Mouse (Mus musculus): ENCODE measurements at regions not wholly inside any gene's neighbourhood (a gene's known extent, or its start where the extent isn't known, plus 50 kb on each side); places are given as distances from the start of the nearest gene placed in this dataset.

- H3K79me2 ChIP-seq (replicated peaks; ENCODE audit: control insufficient read depth, insufficient read depth, low read length): no peaks in the 10 kb centered on the region
- intact Hi-C loops (cut with DNase I): no loop called here
- no peak for DNase-seq
- WGBS: 70% methylated on average over 1 of the region's 1 CpGs
- H3K27ac ChIP-seq: no peak overlapping the region
- TF ChIP-seq EP300 (IDR thresholded peaks at IDR 0.05; ENCODE audit: insufficient read depth, low read depth, low read length) (no peak), CTCF (IDR thresholded peaks at IDR 0.05) (no peak), POLR2A (IDR thresholded peaks at IDR 0.05; ENCODE audit: insufficient read depth, low read depth, low read length) (no peak)
- no peaks in the 10 kb centered on the region for H3K36me3 ChIP-seq (ENCODE audit: control insufficient read depth, insufficient read depth, low read length)
- H3K9ac ChIP-seq (ENCODE audit: low read depth, low read length): no peak overlapping the region
- H3K27me3 ChIP-seq (ENCODE audit: control insufficient read depth, insufficient read depth, low read length): no peaks in the 10 kb centered on the region
- no peak overlapping the region for H3K4me3 ChIP-seq
- no peaks in the 10 kb centered on the region for H3K4me1 ChIP-seq (ENCODE audit: control insufficient read depth, insufficient read depth, low read length)
Measured at GRCm38 (mm10) chr2:57812996-57813395, 184.7 kb upstream of the Galnt5 start.

GRCm38 (mm10) chr2:57820343-57820742 lies 177.3 kb upstream of the Galnt5 start:
- TF ChIP-seq EP300 (IDR thresholded peaks at IDR 0.05; ENCODE audit: insufficient read depth, low read depth, low read length) (no peak), CTCF (IDR thresholded peaks at IDR 0.05) (no peak), POLR2A (IDR thresholded peaks at IDR 0.05; ENCODE audit: insufficient read depth, low read depth, low read length) (no peak)
- Histone ChIP-seq H3K27me3 (ENCODE audit: control insufficient read depth, insufficient read depth, low read length) (no peaks in the 10 kb centered on the region), H3K36me3 (ENCODE audit: control insufficient read depth, insufficient read depth, low read length) (no peaks in the 10 kb centered on the region), H3K4me1 (ENCODE audit: control insufficient read depth, insufficient read depth, low read length) (no peaks in the 10 kb centered on the region), H3K27ac (no peak overlapping the region), H3K4me3 (no peak overlapping the region), H3K9ac (ENCODE audit: low read depth, low read length) (no peak overlapping the region), H3K79me2 (replicated peaks; ENCODE audit: control insufficient read depth, insufficient read depth, low read length) (no peaks in the 10 kb centered on the region)
- no peak for DNase-seq
- intact Hi-C loops (cut with DNase I): no loop called here
- 68% methylated on average over 2 of the region's 2 CpGs for WGBS

GRCm38 (mm10) chr2:57820923-57821322 lies 176.8 kb upstream of the Galnt5 start:
- H3K4me3 ChIP-seq: no peak overlapping the region
- no peak for DNase-seq
- WGBS: 82% methylated on average over 1 of the region's 1 CpGs
- no peak for TF ChIP-seq EP300 (IDR thresholded peaks at IDR 0.05; ENCODE audit: insufficient read depth, low read depth, low read length)
- TF ChIP-seq POLR2A (IDR thresholded peaks at IDR 0.05; ENCODE audit: insufficient read depth, low read depth, low read length): no peak
- intact Hi-C loops (cut with DNase I): no loop called here
- H3K9ac ChIP-seq (ENCODE audit: low read depth, low read length): no peak overlapping the region
- no peak overlapping the region for H3K27ac ChIP-seq
- H3K79me2 ChIP-seq (replicated peaks; ENCODE audit: control insufficient read depth, insufficient read depth, low read length): no peaks in the 10 kb centered on the region
- H3K36me3 ChIP-seq (ENCODE audit: control insufficient read depth, insufficient read depth, low read length): no peaks in the 10 kb centered on the region
- H3K27me3 ChIP-seq (ENCODE audit: control insufficient read depth, insufficient read depth, low read length): no peaks in the 10 kb centered on the region
- H3K4me1 ChIP-seq (ENCODE audit: control insufficient read depth, insufficient read depth, low read length): no peaks in the 10 kb centered on the region

- no peaks in the 10 kb centered on the region for H3K79me2 ChIP-seq (replicated peaks; ENCODE audit: control insufficient read depth, insufficient read depth, low read length)
- WGBS: 76% methylated on average over 2 of the region's 2 CpGs
- DNase-seq: no peak
- no peaks in the 10 kb centered on the region for H3K27me3 ChIP-seq (ENCODE audit: control insufficient read depth, insufficient read depth, low read length)
- TF ChIP-seq EP300 (IDR thresholded peaks at IDR 0.05; ENCODE audit: insufficient read depth, low read depth, low read length) (no peak), CTCF (IDR thresholded peaks at IDR 0.05) (no peak), POLR2A (IDR thresholded peaks at IDR 0.05; ENCODE audit: insufficient read depth, low read depth, low read length) (no peak)
- intact Hi-C loops (cut with DNase I): no loop called here
- no peak overlapping the region for H3K27ac ChIP-seq
- no peaks in the 10 kb centered on the region for H3K36me3 ChIP-seq (ENCODE audit: control insufficient read depth, insufficient read depth, low read length)
- no peak overlapping the region for H3K4me3 ChIP-seq
- no peaks in the 10 kb centered on the region for H3K4me1 ChIP-seq (ENCODE audit: control insufficient read depth, insufficient read depth, low read length)
- H3K9ac ChIP-seq (ENCODE audit: low read depth, low read length): no peak overlapping the region
Measured at GRCm38 (mm10) chr2:57828284-57828683, 169.4 kb upstream of the Galnt5 start.

GRCm38 (mm10) chr2:57832565-57833355 lies 164.9 kb upstream of the Galnt5 start:
- peak in 1 of 2 experiments; percentile 22 for DNase-seq
- intact Hi-C loops (cut with DNase I): loop anchor here (10.0 kb wide), 1 partner anchor 1718 kb away; no protein-coding TSS in a partner anchor
- WGBS: 42% methylated on average over 12 of the region's 12 CpGs

GRCm38 (mm10) chr2:57845135-57845534 lies 152.5 kb upstream of the Galnt5 start:
- H3K4me1 ChIP-seq (ENCODE audit: control insufficient read depth, insufficient read depth, low read length): no peaks in the 10 kb centered on the region; the same call in 1 of the 2 replicates
- H3K36me3 ChIP-seq (ENCODE audit: control insufficient read depth, insufficient read depth, low read length): no peaks in the 10 kb centered on the region
- WGBS: 16% methylated on average over 1 of the region's 1 CpGs
- no peak overlapping the region for H3K27ac ChIP-seq
- intact Hi-C loops (cut with DNase I): no loop called here
- no peaks in the 10 kb centered on the region for H3K27me3 ChIP-seq (ENCODE audit: control insufficient read depth, insufficient read depth, low read length)
- no peak overlapping the region for H3K4me3 ChIP-seq
- no peak for DNase-seq
- TF ChIP-seq POLR2A (IDR thresholded peaks at IDR 0.05; ENCODE audit: insufficient read depth, low read depth, low read length) (no peak), EP300 (IDR thresholded peaks at IDR 0.05; ENCODE audit: insufficient read depth, low read depth, low read length) (no peak), CTCF (IDR thresholded peaks at IDR 0.05) (no peak)
- H3K9ac ChIP-seq (ENCODE audit: low read depth, low read length): no peak overlapping the region
- H3K79me2 ChIP-seq (replicated peaks; ENCODE audit: control insufficient read depth, insufficient read depth, low read length): no peaks in the 10 kb centered on the region

More at GRCm38 (mm10) chr2:57832565-57833355, 164.9 kb upstream of the Galnt5 start:
- Histone ChIP-seq H3K9ac (ENCODE audit: low read depth, low read length) (no peak overlapping the region), H3K4me3 (no peak overlapping the region), H3K79me2 (replicated peaks; ENCODE audit: control insufficient read depth, insufficient read depth, low read length) (no peaks in the 10 kb centered on the region), H3K27me3 (ENCODE audit: control insufficient read depth, insufficient read depth, low read length) (no peaks in the 10 kb centered on the region), H3K4me1 (ENCODE audit: control insufficient read depth, insufficient read depth, low read length) (no peaks in the 10 kb centered on the region), H3K36me3 (ENCODE audit: control insufficient read depth, insufficient read depth, low read length) (no peaks in the 10 kb centered on the region), H3K27ac (no peak overlapping the region)
- peak; percentile 79 for TF ChIP-seq CTCF (IDR thresholded peaks at IDR 0.05)
- TF ChIP-seq EP300 (IDR thresholded peaks at IDR 0.05; ENCODE audit: insufficient read depth, low read depth, low read length): no peak
